Mouse (Mus musculus): ENCODE data around the gene Kcnma1. TPM values are rescaled to one million over a fixed set of nuclear protein-coding genes. Genes with fewer than 3 reads are reported as not detected.
A peak's percentile ranks its signal among the peaks of the same experiment; 100 is the strongest.

Gene Kcnma1
- polyA plus RNA-seq, 1 experiment from 2014 or later, result 0.05 TPM

DNA sequence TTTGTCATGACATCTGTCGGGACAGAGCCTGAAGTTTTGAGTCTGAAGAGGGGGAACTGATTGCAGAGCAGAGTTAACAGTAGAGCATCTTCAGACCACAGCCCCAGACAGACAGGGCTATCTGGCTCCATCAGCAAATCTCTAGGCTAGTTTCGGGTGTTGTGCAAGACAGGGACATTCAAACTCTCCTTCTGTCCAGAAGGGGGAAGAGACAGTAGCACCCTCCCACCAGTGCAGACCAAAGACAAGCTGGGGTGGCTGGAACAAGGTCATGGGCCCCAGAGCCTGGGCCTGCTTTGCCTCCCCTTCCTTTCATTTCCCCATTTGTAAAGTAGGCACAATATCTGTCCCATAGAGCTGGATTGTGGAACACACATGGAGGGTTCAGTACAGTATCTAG, 189.4 kb downstream of the Kcnma1 start:
- Histone ChIP-seq H3K4me1 (ENCODE audit: control insufficient read depth, low read depth, low read length) (no peaks in the 10 kb centered on the region), H3K36me3 (ENCODE audit: control insufficient read depth, insufficient read depth) (no peaks in the 10 kb centered on the region), H3K9ac (ENCODE audit: low read depth, low read length) (no peak overlapping the region), H3K27ac (ENCODE audit: low read length) (no peak overlapping the region), H3K27me3 (ENCODE audit: control insufficient read depth, insufficient read depth, low read depth, low read length) (no peaks in the 10 kb centered on the region), H3K4me2 (ENCODE audit: low read depth, low read length) (no peak overlapping the region), H3K9me3 (replicated peaks; ENCODE audit: control insufficient read depth, low read length) (no peaks in the 10 kb centered on the region), H3K4me3 (ENCODE audit: low read depth, low read length) (no peak overlapping the region)
- ATAC-seq (ENCODE audit: low read depth), result peak; percentile 54
- WGBS (ENCODE audit: insufficient replicate concordance), result 30% methylated on average over 2 of the region's 2 CpGs

DNA sequence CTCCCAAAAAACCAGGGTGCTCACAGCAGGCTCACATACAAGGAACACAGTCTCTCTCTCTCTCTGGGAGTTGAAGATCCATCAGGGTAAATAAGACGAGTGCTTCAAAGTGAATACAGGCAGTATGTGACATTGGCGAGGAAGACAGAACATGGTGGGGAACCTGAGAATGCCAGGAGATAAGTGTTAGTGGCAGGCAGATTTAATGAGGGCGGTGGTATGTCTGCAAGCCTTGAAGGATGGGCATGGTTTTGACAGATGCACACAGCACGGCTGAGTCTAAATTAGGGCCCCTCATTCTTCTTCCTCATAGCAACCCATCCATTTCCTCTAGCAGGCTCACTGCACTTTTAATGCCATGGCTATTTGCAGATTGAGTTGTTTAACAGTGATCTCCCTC, 190.0 kb downstream of the Kcnma1 start:
- Histone ChIP-seq H3K4me1 (ENCODE audit: control insufficient read depth, low read depth, low read length) (no peaks in the 10 kb centered on the region), H3K27ac (ENCODE audit: low read length) (no peak overlapping the region), H3K4me2 (ENCODE audit: low read depth, low read length) (no peak overlapping the region), H3K9ac (ENCODE audit: low read depth, low read length) (no peak overlapping the region), H3K27me3 (ENCODE audit: control insufficient read depth, insufficient read depth, low read depth, low read length) (no peaks in the 10 kb centered on the region), H3K9me3 (replicated peaks; ENCODE audit: control insufficient read depth, low read length) (no peaks in the 10 kb centered on the region), H3K36me3 (ENCODE audit: control insufficient read depth, insufficient read depth) (no peaks in the 10 kb centered on the region), H3K4me3 (ENCODE audit: low read depth, low read length) (no peak overlapping the region)
- 36% methylated on average over 4 of the region's 4 CpGs for WGBS (ENCODE audit: insufficient replicate concordance)
- no peak for ATAC-seq (ENCODE audit: low read depth)

DNA sequence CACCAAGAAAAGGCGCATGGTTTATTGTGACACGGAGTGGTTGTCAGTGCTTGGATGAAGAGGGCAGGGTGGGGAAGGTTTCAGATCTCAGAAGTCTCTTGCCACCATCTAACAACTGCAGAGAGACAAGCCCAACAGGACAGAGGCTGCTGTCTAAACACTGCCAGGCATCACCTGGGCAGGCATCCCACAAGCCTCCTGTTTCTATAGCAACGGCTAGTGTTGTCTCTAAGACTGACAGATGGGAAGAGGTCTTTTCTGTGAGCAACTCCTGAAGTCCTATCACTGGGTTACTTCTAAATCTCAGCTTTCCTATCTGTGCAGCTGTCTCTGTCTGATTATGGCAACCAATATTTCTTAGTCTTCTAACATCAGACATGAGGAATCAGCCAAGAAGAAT, 196.7 kb downstream of the Kcnma1 start:
- Histone ChIP-seq H3K4me2 (ENCODE audit: low read depth, low read length) (no peak overlapping the region), H3K27ac (ENCODE audit: low read length) (no peak overlapping the region), H3K36me3 (ENCODE audit: control insufficient read depth, insufficient read depth) (no peaks in the 10 kb centered on the region), H3K9ac (ENCODE audit: low read depth, low read length) (no peak overlapping the region), H3K4me3 (ENCODE audit: low read depth, low read length) (no peak overlapping the region), H3K27me3 (ENCODE audit: control insufficient read depth, insufficient read depth, low read depth, low read length) (no peaks in the 10 kb centered on the region), H3K4me1 (ENCODE audit: control insufficient read depth, low read depth, low read length) (no peaks in the 10 kb centered on the region), H3K9me3 (replicated peaks; ENCODE audit: control insufficient read depth, low read length) (no peaks in the 10 kb centered on the region)
- 72% methylated on average over 3 of the region's 3 CpGs for WGBS (ENCODE audit: insufficient replicate concordance)
- ATAC-seq (ENCODE audit: low read depth), result no peak

DNA sequence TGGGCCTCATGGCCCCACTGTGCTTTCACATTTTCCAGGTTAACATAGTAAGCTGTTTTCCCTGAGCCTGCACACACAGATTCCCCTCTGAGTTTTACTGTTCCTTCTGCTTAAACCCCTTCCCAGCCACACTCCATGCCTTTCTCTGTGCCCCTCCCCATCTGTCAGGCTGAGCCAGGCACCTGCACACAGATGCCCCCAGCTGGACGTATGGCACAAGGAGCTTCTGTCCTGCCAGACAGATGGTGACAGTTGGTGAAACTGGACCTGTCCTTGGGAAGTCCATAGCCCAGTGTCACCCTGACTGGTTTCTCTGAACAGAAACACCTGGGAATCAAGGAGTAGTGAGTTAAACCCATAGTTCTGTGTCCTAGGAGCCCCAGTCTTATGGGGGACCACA, 204.2 kb downstream of the Kcnma1 start:
- no peaks in the 10 kb centered on the region for H3K4me1 ChIP-seq (ENCODE audit: control insufficient read depth, low read depth, low read length)
- no peak overlapping the region for H3K27ac ChIP-seq (ENCODE audit: low read length)
- no peaks in the 10 kb centered on the region for H3K9me3 ChIP-seq (replicated peaks; ENCODE audit: control insufficient read depth, low read length)
- H3K9ac ChIP-seq (ENCODE audit: low read depth, low read length), result no peak overlapping the region
- no peak for ATAC-seq (ENCODE audit: low read depth)
- H3K4me3 ChIP-seq (ENCODE audit: low read depth, low read length), result no peak overlapping the region
- no peaks in the 10 kb centered on the region for H3K27me3 ChIP-seq (ENCODE audit: control insufficient read depth, insufficient read depth, low read depth, low read length)
- H3K36me3 ChIP-seq (ENCODE audit: control insufficient read depth, insufficient read depth), result no peaks in the 10 kb centered on the region
- H3K4me2 ChIP-seq (ENCODE audit: low read depth, low read length), result no peak overlapping the region
- 63% methylated on average over 1 of the region's 1 CpGs for WGBS (ENCODE audit: insufficient replicate concordance)

DNA sequence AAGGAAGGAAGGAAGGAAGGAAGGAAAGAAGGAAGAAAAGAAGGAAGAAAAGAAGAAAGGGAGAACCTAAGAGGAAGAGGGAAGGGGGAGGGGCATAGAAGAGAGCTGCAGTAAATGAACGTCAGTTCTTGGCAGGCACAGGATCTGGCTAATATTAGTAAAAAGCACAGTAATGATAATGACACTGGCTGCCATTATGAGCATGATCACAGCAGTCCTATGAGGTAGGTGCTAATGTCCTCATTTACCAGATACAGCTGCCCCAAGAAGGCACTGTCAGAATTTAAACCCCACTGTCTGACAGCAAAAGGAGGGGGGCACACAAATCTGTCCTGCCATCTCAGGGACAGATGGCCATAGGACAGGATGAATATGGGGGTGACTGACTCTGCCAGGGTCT, 205.2 kb downstream of the Kcnma1 start:
- Histone ChIP-seq H3K4me1 (ENCODE audit: control insufficient read depth, low read depth, low read length) (no peaks in the 10 kb centered on the region), H3K9ac (ENCODE audit: low read depth, low read length) (no peak overlapping the region), H3K36me3 (ENCODE audit: control insufficient read depth, insufficient read depth) (no peaks in the 10 kb centered on the region), H3K27me3 (ENCODE audit: control insufficient read depth, insufficient read depth, low read depth, low read length) (no peaks in the 10 kb centered on the region), H3K9me3 (replicated peaks; ENCODE audit: control insufficient read depth, low read length) (no peaks in the 10 kb centered on the region), H3K4me3 (ENCODE audit: low read depth, low read length) (no peak overlapping the region), H3K27ac (ENCODE audit: low read length) (no peak overlapping the region), H3K4me2 (ENCODE audit: low read depth, low read length) (no peak overlapping the region)
- ATAC-seq (ENCODE audit: low read depth), result no peak
- WGBS (ENCODE audit: insufficient replicate concordance), result 35% methylated on average over 1 of the region's 1 CpGs

DNA sequence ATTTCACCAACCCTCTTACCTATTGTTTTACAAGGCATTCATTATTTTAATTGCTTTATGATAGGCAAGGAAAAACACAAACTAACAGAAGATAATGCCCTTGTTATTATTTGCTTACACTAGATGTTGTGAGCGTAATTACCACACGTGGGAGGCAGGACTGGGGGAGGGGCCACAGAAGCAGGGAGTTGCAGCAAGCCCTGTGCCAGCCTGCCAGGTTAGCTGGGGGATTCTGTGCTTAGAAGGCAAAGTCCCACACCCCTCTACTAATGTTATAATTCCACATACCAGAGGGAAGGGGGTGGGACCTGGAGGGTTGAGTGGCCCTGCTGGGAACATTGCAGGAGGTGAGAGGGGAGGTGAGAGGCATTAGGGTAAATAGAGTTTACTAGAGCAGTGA, 207.9 kb downstream of the Kcnma1 start:
- no peak overlapping the region for H3K4me3 ChIP-seq (ENCODE audit: low read depth, low read length)
- H3K36me3 ChIP-seq (ENCODE audit: control insufficient read depth, insufficient read depth), result no peaks in the 10 kb centered on the region
- H3K27ac ChIP-seq (ENCODE audit: low read length), result no peak overlapping the region
- 30% methylated on average over 2 of the region's 2 CpGs for WGBS (ENCODE audit: insufficient replicate concordance)
- H3K9me3 ChIP-seq (replicated peaks; ENCODE audit: control insufficient read depth, low read length), result no peaks in the 10 kb centered on the region
- H3K9ac ChIP-seq (ENCODE audit: low read depth, low read length), result no peak overlapping the region
- H3K4me2 ChIP-seq (ENCODE audit: low read depth, low read length), result no peak overlapping the region
- no peak for ATAC-seq (ENCODE audit: low read depth)
- no peaks in the 10 kb centered on the region for H3K27me3 ChIP-seq (ENCODE audit: control insufficient read depth, insufficient read depth, low read depth, low read length)
- no peaks in the 10 kb centered on the region for H3K4me1 ChIP-seq (ENCODE audit: control insufficient read depth, low read depth, low read length)

DNA sequence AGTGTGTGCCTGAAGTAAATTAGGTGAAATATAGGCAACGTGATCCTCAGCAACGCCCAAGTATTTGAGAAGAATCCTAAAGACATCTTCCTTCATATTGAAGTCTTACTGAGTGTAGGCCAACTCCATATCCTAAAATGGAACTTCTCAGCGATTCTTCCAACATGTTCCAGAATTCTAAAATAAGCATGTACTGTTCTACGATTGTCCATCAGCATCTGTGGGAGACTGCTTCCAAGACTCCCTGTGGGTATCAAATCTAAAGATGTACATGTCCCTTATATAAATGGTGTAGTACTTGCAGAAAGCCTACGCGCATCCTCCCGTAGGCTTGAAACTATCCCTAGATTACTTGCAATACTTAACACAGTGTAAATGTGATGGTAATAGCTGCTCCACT, 217.4 kb downstream of the Kcnma1 start:
- Histone ChIP-seq H3K4me3 (ENCODE audit: low read depth, low read length) (no peak overlapping the region), H3K4me2 (ENCODE audit: low read depth, low read length) (no peak overlapping the region), H3K27ac (ENCODE audit: low read length) (no peak overlapping the region), H3K4me1 (ENCODE audit: control insufficient read depth, low read depth, low read length) (no peaks in the 10 kb centered on the region), H3K27me3 (ENCODE audit: control insufficient read depth, insufficient read depth, low read depth, low read length) (no peaks in the 10 kb centered on the region), H3K9ac (ENCODE audit: low read depth, low read length) (no peak overlapping the region), H3K36me3 (ENCODE audit: control insufficient read depth, insufficient read depth) (no peaks in the 10 kb centered on the region), H3K9me3 (replicated peaks; ENCODE audit: control insufficient read depth, low read length) (no peaks in the 10 kb centered on the region)
- 77% methylated on average over 7 of the region's 7 CpGs for WGBS (ENCODE audit: insufficient replicate concordance)
- no peak for ATAC-seq (ENCODE audit: low read depth)

DNA sequence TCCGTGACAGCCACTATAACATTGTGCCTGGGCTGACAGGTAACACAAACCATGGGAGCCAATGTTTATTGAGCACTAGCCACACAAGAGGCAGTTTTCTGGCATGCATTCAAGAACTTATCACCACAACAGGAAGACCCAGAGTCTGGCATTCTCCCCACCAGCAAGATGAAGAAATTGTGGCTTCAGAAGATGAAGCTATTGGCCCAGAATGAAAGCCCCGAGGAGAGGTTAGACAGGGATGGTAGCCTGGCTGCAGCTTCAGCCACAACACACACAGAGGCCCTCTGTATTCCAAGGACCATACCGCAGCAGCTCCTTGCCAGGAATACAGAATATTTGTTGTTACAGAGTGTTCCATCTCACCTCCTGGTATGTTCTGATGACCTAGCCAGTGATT, 221.6 kb downstream of the Kcnma1 start:
- no peak overlapping the region for H3K4me2 ChIP-seq (ENCODE audit: low read depth, low read length)
- H3K4me1 ChIP-seq (ENCODE audit: control insufficient read depth, low read depth, low read length), result no peaks in the 10 kb centered on the region
- WGBS (ENCODE audit: insufficient replicate concordance), result 47% methylated on average over 3 of the region's 3 CpGs
- H3K9ac ChIP-seq (ENCODE audit: low read depth, low read length), result no peak overlapping the region
- ATAC-seq (ENCODE audit: low read depth), result no peak
- H3K27me3 ChIP-seq (ENCODE audit: control insufficient read depth, insufficient read depth, low read depth, low read length), result no peaks in the 10 kb centered on the region
- H3K4me3 ChIP-seq (ENCODE audit: low read depth, low read length), result no peak overlapping the region
- H3K27ac ChIP-seq (ENCODE audit: low read length), result no peak overlapping the region
- H3K36me3 ChIP-seq (ENCODE audit: control insufficient read depth, insufficient read depth), result no peaks in the 10 kb centered on the region
- no peaks in the 10 kb centered on the region for H3K9me3 ChIP-seq (replicated peaks; ENCODE audit: control insufficient read depth, low read length)

DNA sequence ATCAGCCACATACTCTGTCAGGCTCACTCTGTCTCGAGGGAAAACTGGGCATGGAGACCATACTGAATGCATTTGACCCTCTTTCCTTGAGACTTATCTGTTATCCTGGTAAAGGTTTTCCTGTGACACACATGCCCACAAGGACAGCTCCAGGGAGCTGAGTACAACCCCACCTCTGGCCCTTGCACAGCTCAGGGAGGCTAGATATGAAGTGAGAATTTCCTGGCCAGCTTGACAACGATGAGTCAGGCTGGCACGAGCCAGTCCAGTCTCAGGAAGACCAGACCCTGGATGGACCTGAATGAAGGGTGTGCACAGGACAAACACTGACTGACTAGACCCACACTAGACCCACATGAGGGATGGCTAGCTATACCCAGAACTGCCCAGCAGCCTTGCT, 222.2 kb downstream of the Kcnma1 start:
- no peaks in the 10 kb centered on the region for H3K27me3 ChIP-seq (ENCODE audit: control insufficient read depth, insufficient read depth, low read depth, low read length)
- H3K4me2 ChIP-seq (ENCODE audit: low read depth, low read length), result no peak overlapping the region
- no peak overlapping the region for H3K9ac ChIP-seq (ENCODE audit: low read depth, low read length)
- H3K27ac ChIP-seq (ENCODE audit: low read length), result no peak overlapping the region
- H3K36me3 ChIP-seq (ENCODE audit: control insufficient read depth, insufficient read depth), result no peaks in the 10 kb centered on the region
- H3K9me3 ChIP-seq (replicated peaks; ENCODE audit: control insufficient read depth, low read length), result no peaks in the 10 kb centered on the region
- no peaks in the 10 kb centered on the region for H3K4me1 ChIP-seq (ENCODE audit: control insufficient read depth, low read depth, low read length)
- WGBS (ENCODE audit: insufficient replicate concordance), result 33% methylated on average over 3 of the region's 3 CpGs
- H3K4me3 ChIP-seq (ENCODE audit: low read depth, low read length), result no peak overlapping the region
- ATAC-seq (ENCODE audit: low read depth), result no peak

DNA sequence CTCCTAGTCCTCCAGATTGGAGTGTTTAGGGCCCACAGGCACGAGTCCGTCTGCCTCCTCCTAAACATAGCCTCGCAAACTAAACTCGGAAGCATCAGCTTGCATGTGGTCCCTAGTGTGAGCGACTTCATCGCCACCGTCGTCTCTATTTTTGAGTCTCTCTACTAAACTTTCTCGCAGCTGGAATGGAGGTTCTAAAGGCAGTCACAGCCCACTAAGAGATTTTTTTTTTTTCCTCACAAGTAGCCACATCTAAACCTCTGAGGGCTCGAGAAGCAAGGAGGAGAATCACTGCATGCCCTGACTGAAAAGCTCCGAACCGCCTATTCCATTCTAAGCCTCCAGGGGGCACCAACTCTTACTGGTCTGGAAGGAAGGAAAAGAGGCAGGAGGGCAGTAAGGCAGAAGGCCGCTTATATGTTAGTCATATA, 223.0 kb downstream of the Kcnma1 start:
- Histone ChIP-seq H3K27me3 (ENCODE audit: control insufficient read depth, insufficient read depth, low read depth, low read length) (no peaks in the 10 kb centered on the region), H3K9me3 (replicated peaks; ENCODE audit: control insufficient read depth, low read length) (no peaks in the 10 kb centered on the region), H3K27ac (ENCODE audit: low read length) (no peak overlapping the region), H3K4me1 (ENCODE audit: control insufficient read depth, low read depth, low read length) (no peaks in the 10 kb centered on the region), H3K4me3 (ENCODE audit: low read depth, low read length) (no peak overlapping the region), H3K9ac (ENCODE audit: low read depth, low read length) (no peak overlapping the region), H3K36me3 (ENCODE audit: control insufficient read depth, insufficient read depth) (no peaks in the 10 kb centered on the region), H3K4me2 (ENCODE audit: low read depth, low read length) (no peak overlapping the region)
- WGBS (ENCODE audit: insufficient replicate concordance), result 46% methylated on average over 13 of the region's 13 CpGs
- no peak for ATAC-seq (ENCODE audit: low read depth)

All from liver, embryonic 16.5 days (tissue).